Mouse (Mus musculus): ENCODE results near the gene Ccdc138. TPM values are rescaled to one million over a fixed set of nuclear protein-coding genes. Genes with fewer than 3 reads are reported as not detected.

Ccdc138 gene
- polyA plus RNA-seq, 1 experiment from 2014 or later: 7.4 TPM

DNA sequence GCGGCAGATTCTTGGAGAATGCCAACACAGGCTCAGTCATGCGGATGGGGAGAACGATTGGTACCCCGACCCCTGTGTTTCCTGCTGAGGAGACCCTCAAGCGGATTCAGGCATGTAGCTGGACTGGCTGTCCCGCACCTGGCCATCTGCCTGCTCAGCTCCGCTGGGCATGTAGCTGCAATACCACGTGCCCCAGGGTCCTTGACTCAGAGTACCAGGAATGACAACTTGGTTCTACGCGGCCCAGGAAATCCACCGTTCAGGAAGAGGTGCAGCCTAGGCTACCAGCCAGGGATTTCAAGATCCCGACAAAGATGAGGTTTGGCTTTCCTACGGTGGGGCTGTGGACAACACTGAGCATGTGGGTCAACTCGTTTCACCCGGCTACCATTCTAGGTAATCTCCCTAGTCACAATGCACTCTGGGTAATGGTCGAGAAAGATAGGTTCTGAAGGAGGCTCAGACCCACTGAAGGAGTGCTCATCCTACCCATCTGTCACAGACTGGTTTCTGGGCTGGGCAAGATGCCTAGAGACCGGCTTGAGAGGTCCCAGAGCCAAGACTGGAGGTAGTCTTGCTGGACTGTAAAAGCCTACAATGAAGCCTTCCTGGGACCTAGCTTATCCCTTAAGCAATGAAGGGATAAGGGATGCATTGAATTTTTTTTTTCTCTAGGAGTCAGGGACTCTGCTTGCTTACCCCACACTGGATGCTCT is 120.9 kb downstream of the Ccdc138 start:
- H3K9me3 ChIP-seq (replicated peaks; ENCODE audit: control insufficient read depth, low read length): no peaks in the 10 kb centered on the region
- no peaks in the 10 kb centered on the region for H3K36me3 ChIP-seq (ENCODE audit: control insufficient read depth, insufficient read depth, low read length)
- H3K4me3 ChIP-seq (ENCODE audit: low read depth, low read length): no peak overlapping the region
- 87% methylated on average over 17 of the region's 17 CpGs for WGBS (ENCODE audit: insufficient replicate concordance)
- no peak overlapping the region for H3K9ac ChIP-seq (ENCODE audit: low read depth, low read length)
- peaks cover 6% of the 10 kb centered on the region; the same call in 1 of the 2 replicates for H3K4me1 ChIP-seq (ENCODE audit: control insufficient read depth, insufficient read depth, low read length)
- H3K27me3 ChIP-seq (ENCODE audit: control insufficient read depth, insufficient read depth, low read length): no peaks in the 10 kb centered on the region
- H3K27ac ChIP-seq (ENCODE audit: low read depth, low read length): no peak overlapping the region
- no peak for ATAC-seq (replicated peaks; ENCODE audit: insufficient number of reproducible peaks, low FRiP score, low TSS enrichment)
- no peak overlapping the region for H3K4me2 ChIP-seq

DNA sequence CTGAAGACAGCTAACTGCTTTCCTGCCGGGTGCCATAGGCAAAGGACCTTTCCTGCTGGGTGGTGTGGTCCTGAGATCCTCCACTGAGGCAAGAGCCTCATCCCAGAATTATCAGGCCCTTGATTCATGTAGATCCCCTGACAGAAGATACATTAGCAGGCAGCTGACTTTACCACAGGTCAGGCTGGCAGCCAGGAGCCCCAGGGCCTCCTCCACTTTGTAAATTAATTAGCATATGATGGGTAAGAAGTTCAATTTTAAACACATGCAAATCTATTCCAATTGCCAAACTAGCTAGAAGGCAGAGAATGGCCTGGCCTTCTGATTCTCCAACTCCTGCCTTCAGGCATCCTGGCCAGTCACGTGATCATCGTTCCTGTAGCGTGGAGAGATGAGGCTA is 121.5 kb downstream of the Ccdc138 start:
- Histone ChIP-seq H3K36me3 (ENCODE audit: control insufficient read depth, insufficient read depth, low read length) (no peaks in the 10 kb centered on the region), H3K27ac (ENCODE audit: low read depth, low read length) (no peak overlapping the region), H3K4me1 (ENCODE audit: control insufficient read depth, insufficient read depth, low read length) (peaks cover 6% of the 10 kb centered on the region; the same call in 1 of the 2 replicates), H3K4me2 (no peak overlapping the region), H3K9ac (ENCODE audit: low read depth, low read length) (no peak overlapping the region), H3K27me3 (ENCODE audit: control insufficient read depth, insufficient read depth, low read length) (no peaks in the 10 kb centered on the region), H3K4me3 (ENCODE audit: low read depth, low read length) (no peak overlapping the region), H3K9me3 (replicated peaks; ENCODE audit: control insufficient read depth, low read length) (no peaks in the 10 kb centered on the region)
- no peak for ATAC-seq (replicated peaks; ENCODE audit: insufficient number of reproducible peaks, low FRiP score, low TSS enrichment)
- 84% methylated on average over 4 of the region's 4 CpGs for WGBS (ENCODE audit: insufficient replicate concordance)

DNA sequence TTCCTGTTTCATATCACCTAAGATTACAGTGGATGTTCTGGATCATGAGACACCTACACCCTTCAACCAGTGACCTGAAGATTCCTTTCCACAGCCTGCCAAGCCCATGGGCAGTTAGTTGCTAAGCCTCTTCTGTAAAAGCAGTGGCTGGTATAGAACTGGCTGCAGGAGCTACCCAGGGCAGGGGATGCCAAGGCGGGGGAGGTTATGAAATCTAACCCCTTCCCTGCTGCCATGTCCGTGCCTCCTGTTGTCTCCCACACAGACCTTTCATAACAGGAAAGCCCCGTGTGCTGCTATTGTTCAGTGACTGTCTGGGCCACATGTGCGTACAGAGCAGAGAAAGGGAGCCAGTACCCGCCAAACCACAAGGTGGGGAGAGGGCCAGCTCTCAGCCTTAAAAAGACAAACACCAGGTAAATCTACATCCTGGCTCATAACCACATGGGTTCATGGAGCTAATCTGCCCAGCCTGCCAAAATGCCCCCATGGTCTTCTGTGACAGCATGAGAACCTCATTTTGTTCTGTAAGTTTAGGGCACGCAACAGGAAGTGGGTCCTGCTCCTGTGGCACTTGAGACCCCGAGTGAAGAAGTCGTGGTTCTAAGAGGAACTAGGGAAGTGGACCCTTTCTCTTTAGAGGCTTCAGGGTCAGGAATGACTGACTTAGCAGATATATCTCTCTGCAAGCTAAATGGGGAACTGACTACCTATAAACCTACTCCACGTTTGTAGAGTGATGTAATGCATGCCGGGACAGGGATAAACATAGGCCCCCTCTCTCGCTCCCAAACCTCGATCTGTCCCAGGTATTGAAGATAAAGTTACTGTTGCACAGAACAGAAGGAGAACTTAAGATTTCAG is 127.3 kb downstream of the Ccdc138 start:
- Histone ChIP-seq H3K4me3 (ENCODE audit: low read depth, low read length) (no peak overlapping the region), H3K4me2 (no peak overlapping the region), H3K9ac (ENCODE audit: low read depth, low read length) (no peak overlapping the region), H3K9me3 (replicated peaks; ENCODE audit: control insufficient read depth, low read length) (no peaks in the 10 kb centered on the region), H3K27ac (ENCODE audit: low read depth, low read length) (no peak overlapping the region), H3K4me1 (ENCODE audit: control insufficient read depth, insufficient read depth, low read length) (peaks cover 11% of the 10 kb centered on the region), H3K36me3 (ENCODE audit: control insufficient read depth, insufficient read depth, low read length) (no peaks in the 10 kb centered on the region), H3K27me3 (ENCODE audit: control insufficient read depth, insufficient read depth, low read length) (no peaks in the 10 kb centered on the region)
- WGBS (ENCODE audit: insufficient replicate concordance): 52% methylated on average over 12 of the region's 12 CpGs
- no peak for ATAC-seq (replicated peaks; ENCODE audit: insufficient number of reproducible peaks, low FRiP score, low TSS enrichment)

Other genes starting within 250 kb of the Ccdc138 start
- gene Gcc2, start 242.5 kb upstream of the Ccdc138 start, polyA plus RNA-seq (2014; fragmentation: Nextera tagmentation; extraction: Ambion mirVana): 31.7 and 42.6 TPM in 2 replicates
- gene Lims1, start 174.5 kb upstream of the Ccdc138 start, polyA plus RNA-seq (2014; fragmentation: Nextera tagmentation; extraction: Ambion mirVana): 120 and 125 TPM in 2 replicates
- 21.9 and 35.5 TPM in 2 replicates for gene Ranbp2, start 51.0 kb upstream of the Ccdc138 start, polyA plus RNA-seq (2014; fragmentation: Nextera tagmentation; extraction: Ambion mirVana)
- 0.13 TPM in 1 of 2 replicates, not detected in the other for gene Edar, start 177.7 kb downstream of the Ccdc138 start, polyA plus RNA-seq (2014; fragmentation: Nextera tagmentation; extraction: Ambion mirVana)
- gene Gm17542, start 220.3 kb downstream of the Ccdc138 start, polyA plus RNA-seq (2014; fragmentation: Nextera tagmentation; extraction: Ambion mirVana): not detected in 2 replicates

Data from heart, embryonic 11.5 days (tissue).